Mouse (Mus musculus): ENCODE measurements around the gene Med1. TPM values are rescaled to one million over a fixed set of nuclear protein-coding genes. Genes with fewer than 3 reads are reported as not detected.
"Not testable (repeated sequence)": the region's sequence is repeated elsewhere in the genome, so short reads cannot be mapped to it uniquely, and the experiment has no call there.

Med1 gene
- total RNA-seq (2021) = 10 to 100 TPM; 48.6 to 50.2 TPM
- long read RNA-seq, full-length matches to known transcripts = 2 of 6 reads
- long read RNA-seq, partial matches to known transcripts = 0 of 6 reads
- long read RNA-seq, other reads (novel, unspliced or antisense) = 4 of 6 reads

DNA sequence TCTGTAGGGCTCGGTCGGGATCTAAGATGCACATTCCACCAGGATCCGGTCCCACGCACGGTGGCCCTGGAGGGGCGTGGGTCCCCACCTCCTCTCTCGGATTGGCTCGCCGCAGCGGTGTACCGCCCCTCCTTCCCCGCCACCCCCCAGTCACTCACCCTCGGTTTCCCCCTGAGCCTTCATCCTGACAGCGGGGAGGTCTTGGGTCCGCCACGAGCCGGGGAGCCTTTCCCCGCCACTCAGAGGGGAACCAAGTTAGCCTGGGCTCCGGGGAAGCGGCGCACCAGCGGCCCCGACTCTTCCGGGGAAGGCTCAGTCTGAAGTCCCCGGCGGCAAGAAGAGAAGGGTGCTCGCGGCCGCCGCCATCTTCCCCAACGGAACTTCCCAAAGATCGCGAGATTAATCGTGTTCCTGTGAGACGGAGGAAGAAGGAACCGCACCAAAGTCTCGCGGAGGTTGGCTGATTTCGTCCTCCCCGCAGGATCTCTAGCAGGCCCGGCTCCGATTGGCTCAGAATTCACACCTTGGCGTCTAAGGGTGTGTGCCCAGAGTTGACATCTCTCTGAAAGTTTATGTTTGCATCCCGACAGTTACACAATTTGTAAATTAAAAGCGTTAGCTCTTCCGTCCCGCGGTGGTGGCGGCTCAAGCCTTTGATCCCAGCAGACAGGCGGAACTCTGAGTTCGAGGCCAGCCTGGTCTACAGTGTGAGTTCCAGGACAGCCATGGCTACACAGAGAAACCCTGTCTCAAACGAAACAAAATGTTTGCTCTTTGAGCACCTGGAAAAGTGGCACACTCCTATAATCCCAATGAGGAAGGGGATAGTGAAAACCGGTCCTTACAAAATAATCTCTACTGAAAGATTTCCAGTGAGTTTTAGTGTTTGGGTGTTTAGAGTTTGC is at the start of gene Med1:
TSS of gene Med1 (minus strand) at position 393 of the 905 bp plus-strand sequence.
- peak; percentile 88 to 91 for DNase-seq (ENCODE audit: low spot score in 2 of 2)

GRCm38 (mm10) chr11:98238995-98239394 is 45.9 kb upstream of the Med1 start:
- DNase-seq (ENCODE audit: low spot score in 2 of 2) = no peak

- DNase-seq (ENCODE audit: low spot score in 2 of 2) = no peak
These were observed 45.3 kb upstream of the Med1 start for GRCm38 (mm10) chr11:98238416-98238815.

- no peak for DNase-seq (ENCODE audit: low spot score in 2 of 2)
These were observed 33.3 kb upstream of the Med1 start for GRCm38 (mm10) chr11:98226349-98226748.

DNA sequence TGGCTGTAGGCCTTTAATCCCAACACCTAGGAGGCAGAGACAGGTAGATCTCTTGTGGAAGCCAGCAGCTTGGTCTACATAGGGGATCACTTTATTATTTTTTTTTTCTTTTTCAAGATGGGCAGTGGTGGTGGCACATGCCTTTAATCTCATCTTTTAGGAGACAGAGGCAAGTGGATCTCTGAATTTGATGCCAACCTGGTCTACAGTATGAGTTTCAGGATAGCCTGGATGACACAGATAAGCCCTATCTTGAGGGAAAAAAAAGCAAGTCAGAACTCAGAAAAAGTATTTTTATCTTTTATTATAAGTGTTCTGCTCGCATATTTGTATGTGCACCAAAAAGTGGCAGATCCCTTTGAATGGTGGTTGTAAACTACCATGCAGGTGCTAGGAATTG is 20.2 kb upstream of the Med1 start:
- no peak for DNase-seq (ENCODE audit: low spot score in 2 of 2)

DNA sequence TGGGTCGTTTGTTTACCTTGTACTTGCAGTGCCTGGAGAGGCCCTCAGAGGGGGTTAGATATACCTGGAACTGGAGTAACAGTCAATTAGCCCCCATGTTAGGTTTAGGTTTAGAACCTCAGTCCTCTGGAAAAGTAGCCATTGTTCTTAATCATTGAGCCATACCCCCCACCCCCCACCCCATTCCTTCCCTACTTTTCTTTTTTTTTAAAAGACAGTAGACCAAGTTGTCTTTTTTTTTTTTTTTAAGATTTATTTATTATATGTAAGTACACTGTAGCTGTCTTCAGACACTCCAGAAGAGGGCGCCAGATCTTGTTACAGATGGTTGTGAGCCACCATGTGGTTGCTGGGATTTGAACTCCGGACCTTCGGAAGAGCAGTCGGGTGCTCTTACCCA is 16.6 kb upstream of the Med1 start:
- DNase-seq (ENCODE audit: low spot score in 2 of 2) = not testable (repeated sequence)

DNA sequence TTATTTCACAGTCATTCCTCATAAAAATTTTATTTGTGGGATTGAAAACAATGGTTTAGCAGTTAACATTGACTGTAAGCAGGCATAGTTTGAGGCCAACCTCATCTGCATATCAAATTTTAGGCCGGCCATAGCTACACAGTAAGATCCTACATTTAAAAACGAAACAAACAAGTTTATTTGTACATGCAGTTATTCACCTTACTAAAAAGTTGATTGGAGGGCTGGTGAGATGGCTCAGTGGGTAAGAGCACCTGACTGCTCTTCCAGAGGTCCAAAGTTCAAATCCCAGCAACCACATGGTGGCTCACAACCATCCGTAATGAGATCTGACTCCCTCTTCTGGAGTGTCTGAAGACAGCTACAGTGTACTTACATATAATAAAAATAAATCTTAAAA is 13.2 kb upstream of the Med1 start:
- DNase-seq (ENCODE audit: low spot score in 2 of 2) = not testable (repeated sequence)

GRCm38 (mm10) chr11:98205463-98205862 is 12.4 kb upstream of the Med1 start:
- no peak for DNase-seq (ENCODE audit: low spot score in 2 of 2)

- DNase-seq (ENCODE audit: low spot score in 2 of 2) = peak; percentile 8 to 17
These were observed 10.9 kb upstream of the Med1 start for GRCm38 (mm10) chr11:98203931-98204421.

- DNase-seq (ENCODE audit: low spot score in 2 of 2) = no peak
These were observed 10.3 kb upstream of the Med1 start for GRCm38 (mm10) chr11:98203351-98203911.

DNA sequence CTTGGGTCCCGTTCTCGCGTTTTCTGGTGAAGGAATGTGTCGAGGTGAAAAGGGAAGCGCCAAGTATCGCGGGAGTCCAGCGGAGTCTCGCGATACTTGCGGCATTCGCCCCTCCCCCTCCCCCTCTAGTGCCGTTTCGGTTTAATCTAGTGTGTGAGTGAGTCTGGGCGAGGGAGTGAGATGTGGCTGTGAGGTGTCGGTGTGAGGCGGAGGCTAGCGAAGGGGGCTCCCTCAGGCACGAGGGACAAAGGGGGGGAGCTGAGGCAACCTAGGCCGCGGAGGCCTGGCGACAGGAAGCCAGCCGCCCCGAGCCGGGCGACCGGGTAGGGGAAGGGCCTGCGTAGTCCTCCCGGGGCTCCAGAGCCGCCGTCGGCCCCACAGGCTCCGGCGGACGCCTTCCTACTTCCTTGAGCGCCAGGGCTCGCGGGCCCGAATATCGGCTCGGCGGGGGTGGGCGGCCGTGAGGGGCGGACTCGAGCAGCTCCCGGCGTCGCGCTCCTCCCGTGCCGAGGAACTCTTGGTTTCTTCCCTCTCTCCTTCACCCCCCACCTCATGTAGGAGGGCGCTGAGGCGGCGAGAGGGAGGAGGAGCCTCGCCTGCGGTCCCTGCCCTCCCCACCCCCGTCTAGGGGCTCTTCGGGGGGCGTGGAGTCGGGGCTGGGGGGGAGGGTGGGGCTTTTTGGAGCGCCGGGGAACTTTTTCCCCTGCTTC is 9.7 kb upstream of the Med1 start, which contains the start of gene Cdk12:
TSS of gene Cdk12 (plus strand) at position 419 of the 710 bp plus-strand sequence.
- DNase-seq (ENCODE audit: low spot score in 2 of 2) = peak; percentile 93 to 94

- peak; percentile 27 to 47 for DNase-seq (ENCODE audit: low spot score in 2 of 2)
These were observed 8.9 kb upstream of the Med1 start for GRCm38 (mm10) chr11:98201791-98202640.

GRCm38 (mm10) chr11:98190820-98191219 is 2.3 kb downstream of the Med1 start:
- no peak for DNase-seq (ENCODE audit: low spot score in 2 of 2)

GRCm38 (mm10) chr11:98187640-98188395 is 5.3 kb downstream of the Med1 start:
- DNase-seq (ENCODE audit: low spot score in 2 of 2) = no peak

- not testable (repeated sequence) for DNase-seq (ENCODE audit: low spot score in 2 of 2)
These were observed 10.9 kb downstream of the Med1 start for GRCm38 (mm10) chr11:98182149-98182548.

DNA sequence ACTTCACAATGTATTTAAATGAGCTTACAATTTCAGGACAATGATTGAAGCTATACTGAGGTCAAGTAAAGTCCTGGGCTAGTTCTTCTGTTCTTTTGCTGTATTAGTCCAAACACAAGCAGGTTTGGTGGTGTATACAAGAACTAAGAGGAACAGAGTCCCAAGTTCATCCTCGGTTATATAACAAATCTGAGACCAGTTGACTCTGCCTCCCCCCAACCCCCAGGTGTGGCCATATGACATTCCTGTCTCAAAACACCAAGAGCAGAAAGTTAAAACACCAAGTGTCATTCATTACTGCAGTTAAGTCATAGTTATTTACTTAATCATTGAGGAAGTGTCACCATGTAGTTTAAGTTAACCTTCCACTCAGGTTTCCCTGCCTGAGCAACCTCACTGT is 24.7 kb downstream of the Med1 start:
- no peak for DNase-seq (ENCODE audit: low spot score in 2 of 2)

- DNase-seq (ENCODE audit: low spot score in 2 of 2) = no peak
These were observed 38.0 kb downstream of the Med1 start for GRCm38 (mm10) chr11:98155094-98155493.

DNA sequence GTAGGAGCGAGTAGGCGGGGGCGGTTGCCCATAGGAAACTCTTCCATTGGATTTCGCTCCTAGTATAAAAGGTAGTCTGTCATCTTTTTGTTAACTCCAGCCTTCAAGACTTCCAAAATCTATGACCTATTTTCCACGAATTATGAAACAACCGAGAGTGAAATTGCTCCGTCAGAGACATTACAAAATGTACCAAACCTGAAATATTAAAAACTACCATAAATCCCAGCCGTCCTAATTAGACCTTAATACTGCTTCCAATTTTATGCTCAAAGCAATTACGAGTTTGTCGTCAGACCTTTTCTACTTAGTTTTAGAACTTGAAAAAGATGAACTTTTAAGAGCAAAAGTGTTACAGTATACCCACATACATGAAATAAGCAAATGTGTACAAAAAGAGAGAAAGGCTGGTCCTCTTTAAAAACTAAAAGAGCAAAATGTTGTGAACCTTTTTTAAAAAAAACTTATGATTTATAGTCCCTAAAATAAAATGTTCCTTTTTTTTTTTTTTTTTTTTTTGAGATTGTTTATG is 42.4 kb downstream of the Med1 start:
- no peak for DNase-seq (ENCODE audit: low spot score in 2 of 2)
